Mouse (Mus musculus): ENCODE results near the gene Mettl27.
A peak's percentile ranks its signal among the peaks of the same experiment; 100 is the strongest.

Mettl27 gene

DNA sequence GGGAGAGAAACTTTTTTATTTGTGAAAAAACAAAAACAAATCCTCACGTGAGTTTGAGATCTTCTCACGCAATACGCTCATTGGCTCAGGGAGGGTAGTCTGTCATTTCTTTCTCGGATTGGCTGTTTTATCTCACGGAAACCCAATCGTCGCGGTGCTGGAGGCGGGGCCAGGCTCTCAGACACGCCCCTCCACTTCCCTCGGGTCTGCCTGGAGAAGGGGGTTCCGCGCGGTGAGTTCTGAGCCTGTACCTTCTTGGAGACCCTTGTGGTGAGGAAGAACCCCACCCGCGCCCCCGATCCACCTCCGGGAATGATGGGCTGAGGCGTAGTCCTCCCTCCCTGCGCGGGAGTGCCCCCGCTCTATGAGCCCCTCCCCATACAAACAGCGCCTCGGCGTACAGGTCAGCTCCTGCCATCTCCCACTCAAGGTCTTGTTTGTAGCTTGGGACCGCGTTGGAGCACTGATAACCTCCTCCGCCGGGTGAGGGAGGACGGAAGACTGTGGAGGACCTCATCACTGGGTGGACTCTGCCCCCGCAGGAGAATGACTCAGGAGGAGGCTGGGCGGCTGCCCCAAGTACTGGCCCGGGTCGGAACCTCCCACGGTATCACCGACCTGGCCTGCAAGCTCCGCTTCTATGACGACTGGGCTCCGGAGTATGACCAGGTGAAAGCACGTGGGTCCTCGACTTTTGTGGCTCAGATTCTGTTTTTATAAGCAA is at the start of gene Mettl27:
TSS of gene Mettl27 (plus strand) at position 190 of the 724 bp plus-strand sequence.
- peak; percentile 81 for DNase-seq (ENCODE audit: low spot score)

DNA sequence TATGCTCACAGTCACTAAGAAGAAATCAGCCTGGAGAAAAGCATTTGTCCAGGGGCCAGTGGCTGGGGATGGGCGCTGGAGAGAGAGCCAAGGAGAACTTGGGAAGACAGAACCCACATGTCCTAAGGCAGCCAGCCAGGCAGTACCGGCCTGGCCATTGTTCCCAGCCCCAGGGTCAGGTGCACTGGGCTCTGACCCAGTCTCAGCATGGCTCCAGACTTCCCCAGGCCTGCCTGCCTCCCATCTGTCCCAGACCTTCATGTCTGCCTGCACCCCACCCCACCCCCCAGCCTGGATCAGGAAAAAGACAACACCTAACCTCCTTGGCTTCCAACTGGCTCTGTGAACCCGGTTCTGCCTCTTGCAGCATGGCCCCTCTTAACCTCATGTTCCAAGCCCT is 49.1 kb upstream of the Mettl27 start:
- DNase-seq (ENCODE audit: low spot score): no peak

DNA sequence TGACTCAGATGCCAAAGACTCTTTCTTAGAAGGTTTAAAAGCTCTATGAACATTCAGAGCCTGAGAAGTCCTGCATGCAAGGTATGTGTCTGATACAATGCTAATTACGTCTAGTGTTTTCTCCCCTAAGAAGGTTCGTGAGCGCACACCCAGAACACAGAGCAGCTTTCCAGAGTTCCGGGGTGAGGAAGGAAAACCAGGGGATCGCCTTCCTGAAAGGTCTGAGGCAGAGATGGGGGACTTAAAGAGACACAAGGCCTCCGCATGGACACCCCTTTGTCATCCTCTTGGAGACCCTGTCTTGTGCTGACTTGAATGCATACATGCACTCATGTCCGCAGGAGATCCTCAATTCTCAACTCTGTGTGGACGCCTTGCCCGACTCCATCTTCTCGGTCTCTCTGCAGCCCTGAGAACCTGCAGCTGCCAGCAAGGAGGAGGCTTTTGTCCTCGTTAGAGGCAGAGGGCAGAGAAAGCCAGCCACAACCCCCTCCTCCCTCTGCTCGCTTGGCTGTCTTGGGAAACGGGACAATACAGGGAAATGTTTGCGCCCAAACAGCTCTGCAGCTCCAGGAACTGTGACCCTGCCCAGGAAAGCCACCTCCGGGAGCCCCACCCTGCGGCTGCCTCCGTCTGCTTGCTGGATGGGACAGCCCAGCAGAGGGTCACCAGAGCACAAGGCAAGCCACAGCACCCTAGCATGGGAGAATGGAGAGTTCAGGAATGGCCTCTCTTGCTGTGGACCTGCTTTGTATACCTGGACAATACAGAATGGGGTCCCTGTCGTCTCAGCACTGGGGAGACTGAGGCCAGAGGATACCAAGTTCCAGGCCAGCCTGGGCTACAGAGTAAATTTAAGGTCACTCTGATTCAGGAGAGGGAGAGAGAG is 44.5 kb upstream of the Mettl27 start:
- no peak for DNase-seq (ENCODE audit: low spot score)

DNA sequence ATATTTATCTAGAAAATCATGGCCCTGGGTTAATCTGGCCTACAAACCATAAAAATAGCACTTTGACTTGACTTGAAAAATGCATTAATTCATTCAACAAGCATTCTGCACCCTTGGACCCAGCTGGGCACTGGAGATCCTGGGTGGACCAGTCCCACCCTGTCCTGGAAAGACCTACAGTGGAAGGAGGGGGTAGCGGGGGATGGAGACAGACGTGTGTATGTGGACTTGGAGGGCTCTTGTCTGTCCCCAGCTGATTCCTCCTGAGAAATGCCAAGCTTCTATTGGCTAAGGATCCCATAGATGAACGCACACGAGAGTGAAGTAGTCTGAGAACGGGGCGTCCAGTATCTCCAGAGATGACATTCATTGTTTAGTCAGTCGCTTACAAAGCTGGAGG is 43.7 kb upstream of the Mettl27 start:
- no peak for DNase-seq (ENCODE audit: low spot score)

DNA sequence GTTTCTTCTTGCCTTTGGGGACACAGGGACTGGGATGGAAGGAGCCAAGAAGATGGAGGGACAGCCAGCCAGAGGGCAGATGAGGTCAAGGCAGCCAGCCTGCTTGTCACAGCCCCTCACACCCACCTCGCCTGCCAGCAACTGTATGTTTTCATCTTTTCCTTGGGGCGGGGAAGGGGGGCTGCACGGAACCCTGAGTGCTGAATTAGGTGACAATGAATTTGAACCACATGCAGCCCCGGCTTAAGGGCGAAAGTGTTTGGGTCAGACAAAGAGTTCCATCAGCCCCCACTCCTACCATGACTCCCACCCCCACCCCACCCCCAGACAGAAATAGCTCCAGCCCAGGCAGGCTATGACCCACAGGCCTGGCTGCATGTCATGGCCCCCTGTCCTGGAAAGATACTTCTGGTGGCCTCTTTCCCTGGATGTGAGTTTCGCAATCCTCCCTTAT is 41.5 kb upstream of the Mettl27 start:
- DNase-seq (ENCODE audit: low spot score): no peak

DNA sequence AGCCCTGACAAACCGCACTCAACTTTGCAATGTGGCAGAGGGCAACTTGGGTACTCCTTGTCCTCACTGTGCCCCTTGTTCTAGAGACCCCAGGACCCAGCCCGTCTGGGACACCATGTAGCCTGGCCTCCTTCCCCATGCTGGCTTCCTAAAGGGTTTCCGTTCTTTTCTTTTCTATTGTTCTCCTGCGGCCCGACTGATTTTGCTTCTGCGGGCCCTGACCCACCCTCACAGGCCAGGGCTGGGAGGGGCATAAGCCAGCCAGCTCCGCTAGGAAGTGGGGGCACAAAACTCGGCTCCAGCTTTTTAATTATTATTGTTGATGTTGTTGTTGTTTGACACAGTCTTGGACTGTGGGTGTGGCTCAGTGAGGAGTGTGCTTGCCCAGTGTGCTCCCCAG is 40.6 kb upstream of the Mettl27 start:
- no peak for DNase-seq (ENCODE audit: low spot score)

DNA sequence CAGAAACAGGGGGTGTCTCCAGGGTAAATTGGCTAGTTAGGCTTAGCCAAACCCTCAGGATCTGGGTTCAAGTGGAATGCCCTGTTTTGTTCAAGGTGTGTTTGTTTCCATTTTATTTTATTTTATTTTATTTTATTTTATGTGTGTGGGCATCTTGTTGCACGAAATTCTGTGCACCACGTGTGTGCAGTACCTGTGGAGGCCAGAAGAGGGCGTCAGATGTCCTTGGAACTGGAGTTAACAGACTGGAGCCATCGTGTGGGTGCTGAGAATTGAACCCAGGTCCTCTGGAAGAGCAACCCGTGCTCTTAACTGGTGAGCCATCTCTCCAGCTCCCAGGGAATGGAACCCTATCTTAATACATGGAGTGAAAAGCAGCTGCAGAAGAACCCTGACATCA is 39.5 kb upstream of the Mettl27 start:
- DNase-seq (ENCODE audit: low spot score): no peak

DNA sequence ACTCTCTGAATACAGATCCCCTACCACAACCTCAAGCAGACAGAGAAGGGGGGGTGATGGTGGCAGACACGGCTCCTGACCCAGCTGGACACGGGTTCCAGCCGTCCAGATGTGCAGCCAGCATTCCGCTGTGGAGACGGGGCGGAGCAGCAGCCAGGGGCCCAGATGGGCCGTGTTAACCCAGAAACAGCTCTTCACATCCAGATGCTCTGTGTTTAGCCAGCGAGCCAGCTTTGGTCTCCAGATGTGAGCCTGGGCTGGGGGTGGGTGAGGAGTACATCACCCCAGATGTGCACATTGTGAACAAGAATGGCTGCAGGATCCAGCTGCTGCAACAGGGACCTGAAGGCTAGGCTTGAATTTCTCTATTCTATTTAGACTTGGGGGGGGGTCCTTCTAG is 36.9 kb upstream of the Mettl27 start:
- DNase-seq (ENCODE audit: low spot score): no peak

DNA sequence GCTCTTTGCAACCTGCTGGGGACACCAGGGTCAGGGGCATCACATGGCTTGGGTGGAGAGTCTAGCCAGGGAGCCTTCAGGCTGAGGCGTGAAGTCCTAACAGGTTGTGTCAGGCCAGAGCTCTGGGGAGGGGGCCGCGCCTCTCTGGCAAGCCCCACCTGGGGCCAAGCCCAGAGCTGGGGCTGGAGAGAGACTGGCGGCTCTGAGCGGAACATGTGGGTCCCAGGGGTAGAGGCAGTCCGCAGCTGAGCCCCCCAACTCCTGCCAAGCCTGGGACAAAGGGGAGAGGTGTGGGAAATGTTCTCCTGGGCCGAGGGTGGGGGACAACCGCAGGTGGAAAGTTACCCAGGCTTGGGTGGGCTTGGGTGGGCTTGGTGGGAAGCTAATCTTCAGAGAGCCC is 35.2 kb upstream of the Mettl27 start:
- no peak for DNase-seq (ENCODE audit: low spot score)

DNA sequence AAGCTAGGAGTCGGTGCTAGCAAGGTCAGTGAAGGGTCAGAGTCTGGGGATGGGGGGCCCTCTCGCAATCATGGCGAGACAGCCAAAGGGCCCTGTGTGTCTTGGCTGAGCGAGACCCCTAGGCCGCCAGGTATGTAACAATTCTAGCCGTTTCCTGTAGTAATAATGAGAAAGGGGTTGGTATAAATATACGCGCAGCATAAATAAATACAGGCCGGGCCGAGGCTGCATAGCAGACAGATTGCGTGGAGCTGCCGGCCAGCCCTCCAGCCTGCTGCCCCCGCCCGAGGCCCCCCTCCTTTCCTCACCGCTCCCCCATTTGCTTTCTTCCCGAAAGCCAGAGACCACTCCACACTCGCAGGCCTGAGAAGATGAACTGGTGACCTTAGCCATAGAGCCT is 34.6 kb upstream of the Mettl27 start:
- no peak for DNase-seq (ENCODE audit: low spot score)

DNA sequence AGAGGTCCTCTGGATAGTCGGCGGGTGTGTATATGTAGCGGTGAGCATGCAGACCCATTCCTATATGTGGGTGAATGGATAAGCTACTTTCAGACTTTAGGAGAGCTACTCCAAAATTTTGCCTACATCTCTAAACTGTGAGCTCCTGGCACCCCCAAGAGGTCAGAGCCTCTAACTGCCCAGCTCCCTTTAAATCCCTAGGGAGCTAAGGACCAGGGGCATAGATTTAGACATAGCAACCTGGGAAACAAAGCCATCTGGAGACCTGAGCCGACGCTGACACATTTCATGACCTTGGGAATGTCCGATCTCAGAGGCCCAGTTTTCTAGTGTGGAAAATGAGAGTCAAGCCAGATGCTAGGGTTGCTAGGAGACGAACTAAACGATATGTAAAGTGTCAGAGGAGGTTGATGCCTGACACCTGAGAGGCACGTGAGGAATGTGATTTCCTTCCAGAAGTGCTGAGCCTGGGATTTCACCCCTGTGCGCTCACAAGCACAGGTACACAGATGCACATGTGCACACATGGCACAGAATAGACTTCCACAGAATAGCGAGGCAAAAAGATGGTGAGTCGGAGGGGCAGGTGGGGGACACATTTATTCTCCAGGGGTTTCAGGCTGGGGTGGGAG is 31.0 kb upstream of the Mettl27 start:
- DNase-seq (ENCODE audit: low spot score): no peak

DNA sequence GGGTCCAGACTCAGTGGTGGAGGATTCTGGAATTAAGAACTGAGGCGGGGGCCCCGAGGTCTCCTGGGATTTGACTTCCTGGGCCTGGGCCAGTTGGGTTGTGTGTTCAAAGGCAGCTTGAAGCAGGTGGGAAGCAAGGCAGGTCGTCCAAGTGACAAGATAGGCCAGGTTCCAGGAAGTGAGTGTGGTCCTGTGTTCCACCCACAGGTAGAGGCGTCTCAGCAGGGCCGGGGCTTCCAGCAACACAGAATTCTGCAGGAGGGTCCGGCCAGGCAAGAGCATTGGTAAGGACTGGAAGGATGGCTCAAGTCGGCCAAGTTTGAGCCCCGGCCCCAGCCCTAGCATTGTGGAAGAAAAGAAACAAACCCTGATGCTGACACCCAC is 30.5 kb upstream of the Mettl27 start:
- DNase-seq (ENCODE audit: low spot score): no peak

DNA sequence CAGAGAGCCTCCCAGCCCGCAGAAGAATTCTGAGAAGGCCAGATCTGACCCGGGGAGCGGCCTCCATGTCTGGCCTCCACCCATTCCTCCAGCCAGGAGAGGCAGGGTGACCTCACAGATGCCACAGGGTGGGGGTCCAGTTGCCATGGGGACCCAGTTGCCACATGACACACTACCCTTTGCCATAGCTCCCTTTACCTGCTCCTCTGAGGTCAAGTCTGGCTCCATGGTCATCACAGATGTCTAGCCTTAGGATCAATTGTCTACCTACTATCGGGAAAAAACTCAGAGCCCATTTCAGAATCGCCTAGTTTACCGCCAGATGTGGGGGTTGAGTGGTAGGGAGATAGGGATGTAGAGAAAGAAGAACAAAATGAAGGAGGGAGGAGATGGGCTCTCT is 25.5 kb upstream of the Mettl27 start, which contains the start of gene Tmem270:
TSS of gene Tmem270 (minus strand) at position 101 of the 400 bp plus-strand sequence.
- no peak for DNase-seq (ENCODE audit: low spot score)

DNA sequence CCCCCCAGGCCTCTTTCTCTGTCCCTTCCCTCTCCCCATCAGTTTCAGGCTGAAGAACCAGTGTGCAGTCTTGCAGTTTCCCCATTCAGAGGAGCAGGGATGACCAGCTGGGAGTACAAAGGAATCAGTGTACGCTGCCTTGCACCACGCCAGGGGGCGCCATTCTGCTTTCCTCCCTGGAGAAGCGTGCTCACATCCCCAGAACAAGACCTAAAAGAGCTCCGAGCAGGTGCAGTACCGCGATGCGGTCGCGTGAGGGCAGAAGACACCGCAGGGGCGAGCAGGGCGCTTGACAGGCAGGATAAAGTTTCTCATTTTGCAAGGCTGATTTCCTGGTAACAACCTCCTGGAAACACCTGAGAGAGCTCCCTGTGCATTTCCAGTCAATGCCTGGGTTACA is 25.0 kb upstream of the Mettl27 start:
- peak; percentile 97 for DNase-seq (ENCODE audit: low spot score)

DNA sequence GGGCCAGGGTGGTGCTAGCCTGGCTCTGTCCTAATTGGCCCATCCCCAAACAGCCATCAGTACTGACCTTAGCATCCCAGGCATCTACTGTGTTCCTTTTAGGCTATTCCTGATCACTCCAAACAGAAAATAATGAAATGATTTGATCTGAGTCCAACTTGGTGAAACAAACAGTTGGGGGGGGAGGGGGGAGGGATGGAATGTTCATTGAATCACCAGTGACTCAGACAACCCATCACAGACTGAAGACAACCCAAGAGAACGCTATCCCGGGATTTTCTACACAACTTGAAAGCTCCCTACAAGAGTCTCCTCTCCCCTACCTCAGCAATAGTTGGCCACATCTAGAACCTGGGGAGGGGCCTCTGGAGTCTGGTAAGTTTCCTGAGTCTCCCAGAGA is 20.3 kb upstream of the Mettl27 start:
- no peak for DNase-seq (ENCODE audit: low spot score)

DNA sequence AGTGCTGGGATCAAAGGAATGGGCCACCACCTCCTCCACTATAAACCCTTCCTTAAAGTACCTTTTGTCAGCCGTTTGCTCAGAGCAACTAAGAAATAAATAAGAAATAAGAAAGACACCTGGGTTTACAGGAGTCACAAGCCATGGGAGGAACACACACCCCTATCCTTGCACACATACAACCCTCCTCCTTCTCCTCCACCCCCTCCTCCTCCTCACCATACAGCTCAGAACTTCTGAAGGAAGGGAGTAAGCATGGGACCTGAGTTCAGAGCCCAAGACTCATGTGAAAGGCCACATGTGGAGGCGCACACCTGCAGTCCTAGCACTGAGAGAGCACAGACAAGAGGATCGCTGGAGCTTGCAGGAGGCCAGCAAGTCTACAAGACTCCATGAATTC is 18.8 kb upstream of the Mettl27 start:
- DNase-seq (ENCODE audit: low spot score): no peak

DNA sequence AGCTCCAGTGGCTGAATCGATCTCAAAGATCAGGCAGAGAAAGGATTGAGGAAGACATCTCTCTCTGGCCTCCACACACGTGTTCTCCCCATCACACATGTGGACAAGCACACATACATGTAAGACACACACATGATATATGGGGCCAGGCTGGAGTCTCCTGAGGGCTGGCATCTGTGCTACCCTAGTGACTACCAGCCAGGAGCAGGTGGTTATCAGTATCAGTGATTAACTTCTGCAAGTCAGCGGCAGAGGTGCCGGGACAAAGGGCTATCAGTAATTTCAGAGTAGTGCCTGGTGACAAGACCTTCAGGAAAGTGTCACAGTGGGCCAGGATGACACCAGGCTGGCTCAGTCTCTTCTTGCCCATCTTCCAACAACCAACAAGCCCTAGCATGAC is 18.4 kb upstream of the Mettl27 start:
- DNase-seq (ENCODE audit: low spot score): no peak

DNA sequence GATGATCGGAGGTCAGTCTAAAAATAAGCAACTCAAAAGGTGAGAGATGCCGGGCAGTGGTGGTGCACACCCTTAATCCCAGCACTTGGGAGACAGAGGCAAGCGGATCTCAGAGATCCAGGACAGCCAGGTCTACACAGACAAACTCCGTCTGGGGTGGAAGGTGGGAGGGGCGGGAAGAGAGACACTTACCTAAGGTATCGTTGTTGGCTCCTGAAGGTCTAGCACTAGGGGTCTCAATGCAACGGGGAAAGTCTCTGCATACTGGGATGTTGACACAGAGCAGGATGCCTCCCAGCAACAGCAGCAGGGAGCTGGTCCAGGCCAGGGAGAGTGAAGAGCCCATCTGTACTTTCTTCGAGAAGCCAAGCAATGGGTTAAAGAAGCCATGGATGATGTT is 17.7 kb upstream of the Mettl27 start:
- DNase-seq (ENCODE audit: low spot score): no peak

DNA sequence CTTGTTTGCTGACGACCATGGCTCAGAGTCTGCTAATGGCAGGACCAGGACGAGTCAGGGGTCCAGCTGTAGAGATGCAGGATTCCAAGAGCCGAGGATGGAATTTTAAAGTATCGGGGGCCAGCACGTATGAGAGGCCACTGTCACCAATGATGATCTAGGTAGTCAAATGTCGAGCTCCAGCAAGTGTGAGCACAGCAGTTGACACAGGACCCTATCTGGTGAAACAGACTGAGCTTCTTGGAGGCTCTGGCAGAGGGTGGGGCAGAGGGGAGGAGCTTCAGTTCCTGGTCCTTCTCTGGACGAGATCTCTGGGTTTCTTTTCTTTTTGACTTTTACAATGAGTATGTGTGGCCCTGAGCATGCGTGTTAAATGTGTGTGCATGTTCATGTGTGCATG is 16.9 kb upstream of the Mettl27 start, which contains the start of gene Cldn13:
TSS of gene Cldn13 (minus strand) at position 216 of the 400 bp plus-strand sequence.
- no peak for DNase-seq (ENCODE audit: low spot score)

DNA sequence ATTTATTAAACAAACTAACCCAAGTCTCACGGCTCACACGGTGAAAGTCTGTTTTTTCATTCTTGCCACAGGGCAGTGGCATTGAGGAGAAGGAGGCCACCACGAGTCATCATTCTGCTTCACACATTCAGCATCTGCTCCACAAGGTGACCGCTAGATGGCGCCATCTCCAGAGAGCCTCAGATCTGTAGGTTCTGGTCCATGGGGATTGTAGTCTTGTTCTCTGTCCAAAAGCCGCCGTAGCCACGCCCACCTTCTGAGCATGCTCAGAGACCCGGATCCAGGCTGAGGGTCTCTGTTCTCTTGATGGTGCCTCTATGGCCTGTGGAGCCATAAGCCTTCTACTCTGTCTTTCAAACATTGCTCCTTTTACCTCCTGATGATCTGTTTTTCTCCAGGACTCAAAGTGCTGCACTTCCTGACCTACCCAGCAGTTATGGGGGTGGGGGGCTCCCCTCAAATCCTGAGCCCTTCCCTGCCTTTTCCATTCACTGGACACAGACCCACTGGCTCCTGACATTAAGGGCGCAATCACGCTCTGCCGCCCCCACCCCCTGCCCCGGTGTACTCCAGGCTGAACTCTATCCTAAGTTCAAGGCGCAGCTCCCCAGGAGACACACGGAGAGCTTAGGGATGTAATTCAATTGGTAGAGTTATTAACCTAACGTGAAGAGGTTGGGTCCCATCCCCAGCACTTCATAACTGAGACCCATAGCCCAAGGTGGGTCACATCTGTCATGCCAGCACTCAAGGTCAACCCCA is 13.9 kb upstream of the Mettl27 start:
- peak; percentile 66 for DNase-seq (ENCODE audit: low spot score)

DNA sequence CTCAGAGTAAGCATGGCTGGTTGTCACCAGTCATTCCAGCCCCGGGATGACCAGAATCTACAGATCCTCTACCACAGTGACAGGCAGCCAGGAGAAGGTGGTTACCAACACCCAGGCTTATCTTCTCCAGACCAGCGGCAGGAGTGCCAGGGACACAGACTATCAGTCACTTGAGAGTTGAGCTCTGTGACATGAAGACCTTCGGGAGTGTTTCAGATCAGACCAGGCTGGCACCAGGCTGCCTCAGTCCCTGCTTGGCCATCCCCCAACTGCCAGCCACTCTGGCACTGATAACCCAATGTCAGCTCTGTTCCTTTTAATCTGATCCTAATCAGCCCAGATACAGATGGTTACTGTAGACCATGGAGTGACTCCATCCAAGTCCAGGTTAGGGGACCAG is 13.1 kb upstream of the Mettl27 start:
- no peak for DNase-seq (ENCODE audit: low spot score)

DNA sequence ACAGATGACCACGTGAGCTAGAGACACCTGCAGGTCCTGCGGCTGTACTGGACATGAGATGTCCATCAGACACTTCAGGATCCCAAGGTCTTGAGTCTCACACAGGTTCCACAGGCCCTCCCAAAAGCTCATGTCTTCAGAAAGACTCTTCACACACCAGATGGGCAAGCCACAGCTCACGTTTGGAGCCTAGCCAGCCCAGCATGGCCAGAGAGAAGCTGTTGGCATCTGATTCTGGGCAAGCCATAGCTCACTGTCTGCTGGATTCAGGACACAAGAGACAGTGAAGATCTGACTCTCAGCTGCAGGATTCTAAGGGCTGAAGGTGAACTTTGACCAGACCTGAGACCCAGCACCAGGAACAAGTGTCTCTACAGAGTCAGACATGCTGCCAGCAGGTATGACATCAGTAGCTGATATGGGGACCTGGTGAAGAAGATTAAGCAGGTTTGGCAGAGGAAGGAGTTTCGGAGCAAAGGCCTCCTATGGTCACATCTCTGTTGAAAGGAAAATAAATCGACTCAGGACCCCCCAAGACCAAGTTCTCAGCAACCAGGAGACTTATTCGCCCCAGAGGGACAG is 12.0 kb upstream of the Mettl27 start:
- DNase-seq (ENCODE audit: low spot score): no peak

Data from urinary bladder, postnatal 25 days (tissue).